Mouse (Mus musculus) lung, postnatal 4 days (tissue): ENCODE data around the gene Parva.

Experiments used
- DNase-seq, 2 experiments: peaks; one replicate each; pipeline ENCODE4 v3.0.0; 2021

Parva gene

GRCm38 (mm10) chr7:112614046-112614790 is 186.9 kb downstream of the Parva start:
- DNase-seq = no peak

- peak; percentile 59 to 82 for DNase-seq
Observed at GRCm38 (mm10) chr7:112614791-112615668, 187.7 kb downstream of the Parva start.

GRCm38 (mm10) chr7:112620322-112621179 is 193.2 kb downstream of the Parva start:
- DNase-seq = peak in 1 of 2 experiments; percentile 36

- no peak for DNase-seq
Observed at GRCm38 (mm10) chr7:112627481-112627880, 200.2 kb downstream of the Parva start.

DNA sequence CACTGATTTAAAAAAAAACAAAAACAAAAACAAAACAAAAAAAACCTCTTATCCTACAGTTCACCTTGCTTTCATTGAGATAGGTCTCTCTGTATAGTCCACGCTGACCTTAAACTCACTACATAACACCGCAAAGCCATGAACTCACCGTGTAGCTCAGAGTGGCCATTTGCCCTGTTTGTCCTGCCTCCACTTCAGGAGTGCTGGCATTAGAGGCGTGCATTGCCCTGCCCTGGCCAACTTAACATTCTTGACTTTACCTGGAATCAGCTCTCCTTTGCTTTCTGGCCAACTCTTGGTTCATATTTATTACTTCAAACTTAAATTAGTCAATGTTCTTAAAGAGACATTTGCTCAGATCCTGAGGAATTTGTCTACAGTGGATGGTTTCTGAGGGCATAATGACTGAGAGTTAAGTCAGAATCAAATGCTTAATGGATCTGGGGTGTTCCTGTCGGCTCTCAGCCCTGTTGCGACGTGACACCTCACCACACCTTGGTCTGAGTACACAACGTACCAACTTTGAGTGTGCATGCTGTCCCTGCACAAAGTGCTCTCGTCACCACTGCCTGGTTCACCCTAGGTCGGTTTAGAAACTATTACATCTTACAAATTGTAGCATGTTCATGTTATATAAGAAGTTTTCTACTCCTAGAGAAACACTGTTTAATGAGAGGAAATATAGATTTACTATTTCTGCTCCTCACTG is 207.4 kb downstream of the Parva start:
- peak; percentile 25 to 55 for DNase-seq

DNA sequence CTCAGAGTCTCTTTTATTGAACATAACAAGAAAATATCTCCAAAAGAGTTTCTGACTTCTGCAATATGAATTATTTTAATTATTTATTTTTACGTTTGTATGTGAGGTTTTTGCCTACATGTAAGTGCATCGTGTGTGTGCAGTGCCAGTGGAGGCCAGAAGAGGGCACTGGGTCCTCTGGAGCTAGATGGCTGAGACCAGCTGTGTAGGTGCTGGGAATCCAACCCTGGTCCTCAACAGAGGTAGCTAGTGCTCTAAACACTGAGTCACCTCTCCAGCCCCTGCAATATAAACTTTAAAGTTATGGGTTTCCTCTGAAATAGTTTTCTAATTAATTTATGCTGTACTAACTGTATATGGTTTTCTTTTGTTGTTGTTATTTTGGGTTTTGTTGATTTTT is 208.6 kb downstream of the Parva start:
- no peak for DNase-seq
